Mouse (Mus musculus) bone marrow macrophage, adult 2 months (primary cell): ENCODE measurements at regions not wholly inside any gene's neighbourhood (a gene's known extent, or its start where the extent isn't known, plus 50 kb on each side); places are given as distances from the start of the nearest gene placed in this dataset.

Source experiments
- CTCF ChIP-seq: IDR thresholded peaks from 2 replicates; pipeline ENCODE4 v1.5.1; 2012; ENCODE audit warnings: low read depth, mild to moderate bottlenecking, low read length, moderate library complexity
- POLR2A ChIP-seq: IDR thresholded peaks from 2 replicates; pipeline ENCODE4 v1.6.1; 2012; ENCODE audit warnings: mild to moderate bottlenecking, low read depth, low read length, borderline replicate concordance

DNA sequence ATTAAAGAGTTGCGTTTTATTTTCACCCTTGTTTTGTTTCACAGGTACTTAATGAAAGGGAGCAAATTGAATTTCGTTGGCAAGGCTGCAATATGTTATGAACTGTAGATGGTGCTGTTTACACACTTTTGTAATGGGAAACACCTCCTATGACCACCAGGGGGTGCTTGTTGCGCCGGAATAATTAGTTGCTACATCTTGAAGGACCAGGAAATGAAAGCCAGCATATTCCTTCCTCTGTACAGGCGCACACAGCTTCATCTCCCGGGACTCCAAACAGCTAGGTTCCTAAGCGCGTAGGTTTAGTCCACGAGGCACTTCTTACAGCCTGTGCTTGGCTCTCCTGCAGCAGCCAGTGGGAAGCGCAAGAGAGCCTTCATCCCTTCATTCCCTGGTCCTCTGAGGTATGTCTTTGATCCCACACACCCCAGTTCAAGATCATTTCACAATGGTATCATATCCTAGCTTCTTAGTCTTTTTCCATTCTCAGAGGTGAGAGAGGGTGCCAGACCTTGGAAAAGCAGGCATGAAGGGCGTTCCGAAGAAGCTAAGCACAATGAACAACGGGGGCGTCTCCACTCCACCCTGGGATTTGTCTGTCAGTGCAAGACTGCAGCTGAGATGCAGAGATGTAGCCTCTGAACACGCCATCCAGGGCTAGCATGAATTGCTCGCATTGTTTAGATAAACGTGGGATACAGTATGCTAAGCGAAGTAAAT lies 95.4 kb upstream of the Tmem45b start:
- TF ChIP-seq POLR2A (no peak), CTCF (peak; percentile 48)
